Mouse (Mus musculus) thymus, adult 2 months (tissue): ENCODE measurements at regions not wholly inside any gene's neighbourhood (a gene's known extent, or its start where the extent isn't known, plus 50 kb on each side); places are given as distances from the start of the nearest gene placed in this dataset.

ENCODE experiments used
- DNase-seq: peaks from one replicate; pipeline ENCODE4 v3.0.0; 2021
- H3K27ac ChIP-seq: fragments of 200-500 bp; 2 replicates; pipeline ENCODE4 v1.5.1; 2012; ENCODE audit warnings: low read length, control low read depth; ENCODE audit not compliant: control insufficient read depth, insufficient read depth
- H3K27me3 ChIP-seq: fragments of 200-500 bp; 2 replicates; pipeline ENCODE4 v1.6.1; 2012; ENCODE audit warnings: mild to moderate bottlenecking, low read length, moderate library complexity, mixed read lengths; ENCODE audit not compliant: control insufficient read depth, insufficient read depth
- H3K36me3 ChIP-seq: fragments of 200-500 bp; 2 replicates; pipeline ENCODE4 v1.6.1; 2012; ENCODE audit warnings: mild to moderate bottlenecking, low read length, moderate library complexity; ENCODE audit not compliant: control insufficient read depth, insufficient read depth
- H3K4me1 ChIP-seq: fragments of 200-500 bp; replicated peaks from 2 replicates; pipeline ENCODE4 v1.6.1; 2012; ENCODE audit warnings: low read length; ENCODE audit not compliant: control insufficient read depth, insufficient read depth
- H3K4me3 ChIP-seq: fragments of 200-500 bp; 2 replicates; pipeline ENCODE4 v1.5.1; 2012; ENCODE audit warnings: mild to moderate bottlenecking, low read length, control low read depth, moderate library complexity; ENCODE audit not compliant: control insufficient read depth, insufficient read depth
- CTCF ChIP-seq: fragments of 200-500 bp; IDR thresholded peaks from 2 replicates; pipeline ENCODE4 v1.5.1; 2012; ENCODE audit warnings: mild to moderate bottlenecking, control low read depth, low read length, moderate library complexity, borderline replicate concordance; ENCODE audit not compliant: control insufficient read depth, poor library complexity, insufficient read depth; ENCODE audit errors: extremely low read depth
- POLR2A ChIP-seq: fragments of 200-500 bp; IDR thresholded peaks from 2 replicates; pipeline ENCODE4 v1.6.1; 2012; ENCODE audit warnings: mild to moderate bottlenecking, low read length, control low read depth, moderate library complexity; ENCODE audit not compliant: control insufficient read depth, poor library complexity, insufficient read depth; ENCODE audit errors: extremely low read depth
- WGBS: fragments of 180-500 bp; shearing (Covaris S2); methylation state at CpG from one replicate; pipeline ENCODE4 v1.1.7; 2018; 5-methylcytosine and 5-hydroxymethylcytosine counted together

GRCm38 (mm10) chr9:33062476-33062875, 426.5 kb downstream of the Ets1 start:
- Histone ChIP-seq H3K36me3 (no peaks in the 10 kb centered on the region), H3K4me3 (no peak overlapping the region), H3K27ac (no peak overlapping the region), H3K4me1 (peaks cover 5% of the 10 kb centered on the region), H3K27me3 (no peaks in the 10 kb centered on the region)
- TF ChIP-seq CTCF (no peak), POLR2A (no peak)
- 95% methylated on average over 4 of the region's 4 CpGs for WGBS
- no peak for DNase-seq

- Histone ChIP-seq H3K4me1 (peaks cover 2% of the 10 kb centered on the region; the same call in 1 of the 2 replicates), H3K27ac (no peak overlapping the region), H3K36me3 (no peaks in the 10 kb centered on the region), H3K4me3 (no peak overlapping the region), H3K27me3 (no peaks in the 10 kb centered on the region)
- no peak for DNase-seq
- WGBS, result 97% methylated on average over 3 of the region's 3 CpGs
- TF ChIP-seq CTCF, result no peak
- TF ChIP-seq POLR2A, result no peak
Measured at GRCm38 (mm10) chr9:33065331-33065730, 429.3 kb downstream of the Ets1 start.

- WGBS, result 100% methylated on average over 1 of the region's 1 CpGs
- Histone ChIP-seq H3K4me3 (no peak overlapping the region), H3K36me3 (no peaks in the 10 kb centered on the region), H3K27ac (no peak overlapping the region), H3K4me1 (no peaks in the 10 kb centered on the region), H3K27me3 (no peaks in the 10 kb centered on the region)
- TF ChIP-seq POLR2A, result no peak
- TF ChIP-seq CTCF, result no peak
- DNase-seq, result no peak
Measured at GRCm38 (mm10) chr9:33067521-33067920, 431.5 kb downstream of the Ets1 start.

GRCm38 (mm10) chr9:33070116-33070515, 434.1 kb downstream of the Ets1 start:
- Histone ChIP-seq H3K4me3 (no peak overlapping the region), H3K27ac (no peak overlapping the region), H3K27me3 (no peaks in the 10 kb centered on the region), H3K4me1 (no peaks in the 10 kb centered on the region), H3K36me3 (no peaks in the 10 kb centered on the region)
- DNase-seq, result no peak
- over 99% methylated on average over 3 of the region's 3 CpGs for WGBS
- TF ChIP-seq CTCF (no peak), POLR2A (no peak)

- DNase-seq, result peak; percentile 13
- Histone ChIP-seq H3K27ac (no peak overlapping the region), H3K27me3 (no peaks in the 10 kb centered on the region), H3K4me3 (no peak overlapping the region), H3K36me3 (no peaks in the 10 kb centered on the region), H3K4me1 (no peaks in the 10 kb centered on the region)
- no peak for TF ChIP-seq CTCF
- TF ChIP-seq POLR2A, result no peak
- 22% methylated on average over 3 of the region's 3 CpGs for WGBS
Measured at GRCm38 (mm10) chr9:33080271-33080670, 444.2 kb downstream of the Ets1 start.

GRCm38 (mm10) chr9:33080774-33081173, 444.8 kb downstream of the Ets1 start:
- Histone ChIP-seq H3K27me3 (no peaks in the 10 kb centered on the region), H3K4me1 (no peaks in the 10 kb centered on the region), H3K4me3 (no peak overlapping the region), H3K27ac (no peak overlapping the region), H3K36me3 (no peaks in the 10 kb centered on the region)
- TF ChIP-seq CTCF (no peak), POLR2A (no peak)
- WGBS, result 56% methylated on average over 6 of the region's 6 CpGs
- DNase-seq, result no peak

- H3K4me3 ChIP-seq, result no peak overlapping the region
- no peak for TF ChIP-seq POLR2A
- H3K27ac ChIP-seq, result no peak overlapping the region
- WGBS, result 92% methylated on average over 3 of the region's 3 CpGs
- no peaks in the 10 kb centered on the region for H3K27me3 ChIP-seq
- no peaks in the 10 kb centered on the region for H3K36me3 ChIP-seq
- no peaks in the 10 kb centered on the region for H3K4me1 ChIP-seq
- no peak for DNase-seq
Measured at GRCm38 (mm10) chr9:33089977-33090376, 454.0 kb downstream of the Ets1 start.
